Mouse (Mus musculus) urinary bladder, postnatal 0 days (tissue): ENCODE results near the gene Gart. TPM values are rescaled to one million over a fixed set of nuclear protein-coding genes. Genes with fewer than 3 reads are reported as not detected.

ENCODE experiments used
- polyA plus RNA-seq: library from polyadenylated mRNA; unstranded; fragments of >200 nt; fragmentation: Nextera tagmentation; extraction: Ambion mirVana; gene quantifications from 2 replicates; pipeline ENCODE4 v1.2.1, GENCODE M21; 2015

The Gart gene
- 40.9 and 43.8 TPM in 2 replicates for polyA plus RNA-seq

DNA sequence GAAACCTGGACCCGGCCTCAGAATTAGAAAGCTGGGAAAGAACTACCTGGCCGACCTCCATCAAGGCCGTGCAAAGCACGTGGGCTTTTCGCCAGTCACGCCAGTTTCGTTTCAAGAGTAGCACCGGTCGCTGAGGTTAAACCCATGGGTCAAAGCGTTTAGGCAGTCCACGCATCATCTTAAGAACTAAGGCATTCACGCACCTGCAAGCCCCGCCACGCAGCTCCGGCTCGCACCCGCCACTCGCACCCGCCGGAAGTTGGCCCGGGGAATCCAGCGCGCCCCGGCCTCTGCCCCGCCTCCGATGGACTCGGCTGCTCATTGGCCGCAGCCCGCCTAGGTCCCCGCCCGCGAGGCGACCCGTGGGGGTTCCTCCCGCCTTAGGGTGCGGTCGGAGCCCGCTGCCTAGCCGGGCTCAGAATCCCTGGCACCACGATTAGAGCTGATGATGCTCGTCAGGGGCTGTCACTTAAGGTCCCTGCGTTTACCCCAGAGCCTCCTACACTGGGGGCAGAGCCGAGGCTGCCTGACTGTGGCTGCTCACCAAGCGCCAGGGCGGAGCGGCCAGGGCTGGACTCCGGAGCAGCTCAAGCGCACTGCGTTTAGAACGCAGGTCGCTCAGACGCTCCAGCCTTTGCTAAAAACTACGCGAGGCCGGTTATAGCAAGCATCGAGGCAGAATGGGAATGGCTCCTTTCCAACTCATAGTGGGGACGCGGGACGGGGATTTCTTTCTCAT, at the start of gene Gart:
TSS of gene Gart (minus strand) at position 272 of the 739 bp plus-strand sequence.

DNA sequence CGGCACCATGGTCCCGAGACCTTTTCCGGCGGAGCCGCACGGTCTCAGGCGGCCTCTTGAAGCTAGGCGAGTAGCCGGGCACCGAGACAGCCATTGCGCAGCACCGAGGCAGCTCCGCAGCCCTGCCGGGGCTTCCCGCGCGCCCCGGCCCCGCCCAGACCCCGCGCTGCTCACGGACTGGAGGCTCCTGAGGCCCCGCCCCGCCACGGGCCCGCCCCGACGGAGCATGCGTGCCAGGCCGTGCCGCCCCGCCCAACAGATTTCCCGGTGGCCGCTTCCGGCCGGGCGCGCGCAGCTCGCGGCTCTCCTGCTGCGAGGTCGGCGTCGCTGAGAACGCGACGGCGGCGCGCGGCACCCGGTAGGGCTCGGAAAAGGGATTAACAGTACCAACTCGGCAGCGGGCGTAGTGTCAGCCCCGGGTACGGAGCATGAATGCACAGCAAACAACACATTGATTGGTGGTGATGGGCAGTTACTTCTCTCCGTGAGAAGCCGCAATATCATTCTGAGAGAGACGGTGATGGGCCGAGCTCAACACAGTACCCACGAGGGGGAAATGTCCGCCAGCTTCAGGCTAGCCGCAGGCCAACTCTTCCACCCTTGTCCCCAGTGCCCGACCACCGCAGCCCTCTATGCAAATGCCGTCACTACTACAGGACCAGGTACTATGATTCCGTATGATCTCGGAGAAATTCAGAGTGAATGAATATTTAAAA, 42.0 kb upstream of the Gart start, which contains the start of gene Donson:
TSS of gene Donson (minus strand) at position 152 of the 716 bp plus-strand sequence.

DNA sequence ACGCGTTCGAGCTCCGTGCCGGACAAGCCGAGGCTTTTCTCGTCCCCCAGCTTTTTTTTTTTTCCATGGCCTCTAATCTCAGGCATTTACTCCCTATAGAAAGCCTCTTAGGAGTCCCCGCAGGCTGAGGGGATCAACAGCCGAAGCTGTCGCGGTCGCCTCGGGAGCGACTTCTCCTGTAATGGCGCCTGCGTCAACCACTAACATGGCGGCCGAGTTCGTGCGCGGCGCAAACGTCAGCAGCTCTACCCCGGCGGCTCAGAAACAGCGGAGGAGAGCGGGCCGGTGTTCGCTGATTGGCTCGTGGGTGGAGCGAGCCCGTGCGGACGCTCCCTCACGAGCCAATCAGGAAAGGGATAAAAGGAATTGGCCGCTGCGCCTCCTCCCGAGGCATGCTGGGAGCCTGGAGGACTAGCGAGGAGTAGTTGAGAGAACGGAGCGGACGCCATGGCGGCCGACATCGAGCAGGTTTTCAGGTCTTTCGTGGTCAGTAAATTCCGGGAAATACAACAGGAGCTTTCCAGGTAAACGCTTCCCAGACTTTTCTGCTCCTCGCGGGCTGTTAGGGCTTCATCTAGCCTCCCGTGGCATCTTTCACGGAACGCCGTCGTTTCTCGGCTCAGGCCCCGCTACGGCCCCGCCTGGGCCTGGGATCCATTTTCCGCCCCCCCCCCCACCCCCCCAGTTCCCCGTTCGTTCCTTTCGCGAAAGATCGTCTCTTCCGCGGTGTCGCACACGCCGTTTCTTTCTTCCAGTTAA, 888 bp upstream of the Gart start, which contains the start of gene Son:
TSS of gene Son (plus strand) at position 46 of the 759 bp plus-strand sequence.

DNA sequence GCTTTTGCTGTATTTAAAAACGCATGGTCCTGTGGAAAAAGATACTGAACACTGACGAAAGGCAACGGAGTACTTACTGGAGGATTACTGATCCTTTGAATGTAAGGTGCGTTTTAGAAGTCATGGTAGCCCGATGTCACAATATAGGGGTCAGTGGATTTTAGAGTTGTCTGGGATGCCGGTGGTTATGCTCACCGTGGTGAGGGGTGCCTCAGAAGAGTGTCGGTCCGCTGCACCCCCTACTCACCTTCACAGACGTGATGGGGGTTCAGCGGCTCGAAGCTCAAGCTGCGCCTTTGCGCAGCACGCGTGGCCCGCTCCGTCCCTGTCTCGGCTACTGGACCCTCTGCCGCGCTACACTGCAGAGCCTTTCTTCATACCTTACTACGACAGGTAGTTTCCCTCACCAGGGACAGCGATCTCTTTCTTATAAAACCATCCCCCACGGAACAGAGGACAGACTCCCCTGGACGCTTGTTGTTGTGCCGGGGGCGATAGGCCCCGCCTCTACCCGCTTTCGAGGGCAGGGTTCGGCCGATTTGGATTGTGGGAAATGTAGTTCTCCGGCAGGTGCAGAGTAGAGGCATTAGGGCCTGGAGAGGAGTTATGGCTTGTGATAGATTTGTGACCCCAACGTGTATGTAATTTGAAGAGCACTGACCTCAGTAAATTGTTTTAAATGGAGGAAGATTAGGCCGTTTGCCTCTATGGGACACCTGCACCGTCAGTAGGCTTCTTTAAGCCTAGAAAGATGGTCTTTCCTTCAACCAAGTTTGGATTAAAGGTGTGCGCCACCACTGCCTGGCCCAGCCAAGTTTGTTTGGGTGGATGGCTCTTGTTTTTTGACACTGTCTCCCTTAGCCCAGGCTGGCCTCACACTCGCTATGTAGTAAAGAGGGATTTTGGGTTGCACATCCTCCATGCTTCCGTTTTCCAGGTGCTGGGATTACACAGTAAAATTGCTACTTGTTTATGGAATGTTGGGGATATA, 27.9 kb downstream of the Gart start, which contains the start of gene Dnajc28:
TSS of gene Dnajc28 (minus strand) at position 516 of the 991 bp plus-strand sequence.

DNA sequence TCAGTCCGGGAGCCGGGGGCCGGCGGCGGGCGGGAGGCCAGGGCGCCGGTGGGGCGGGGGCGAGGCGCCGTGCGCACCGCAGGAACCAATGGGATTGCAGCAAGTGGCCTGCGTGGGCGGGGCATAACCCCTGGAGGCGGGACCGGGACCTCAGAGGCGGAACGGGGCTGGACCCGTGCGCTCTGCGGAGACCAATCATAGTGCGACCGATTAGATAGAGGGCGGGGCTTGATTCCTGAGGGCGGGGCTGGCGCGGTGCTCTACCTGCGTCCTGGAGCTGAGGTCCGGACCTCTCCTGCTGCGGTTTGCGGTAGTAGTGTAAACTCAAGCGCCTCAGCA, 49.1 kb downstream of the Gart start, which contains the start of gene Tmem50b:
TSS of gene Tmem50b (minus strand) at position 129 of the 339 bp plus-strand sequence.

Other genes with a start within 250 kb of the Gart start
- gene Il10rb, start 240.8 kb downstream of the Gart start, polyA plus RNA-seq = 45.5 and 48.4 TPM in 2 replicates
- gene Ifnar1, start 161.7 kb downstream of the Gart start, polyA plus RNA-seq = 24.7 and 27.5 TPM in 2 replicates
- 47.8 and 50.0 TPM in 2 replicates for gene Ifngr2, start 99.9 kb downstream of the Gart start, polyA plus RNA-seq
- gene Tmem50b, start 49.2 kb downstream of the Gart start, polyA plus RNA-seq = 58.6 and 69.2 TPM in 2 replicates
- 0.81 and 1.3 TPM in 2 replicates for gene Dnajc28, start 27.9 kb downstream of the Gart start, polyA plus RNA-seq
- gene Son, start 554 bp upstream of the Gart start, polyA plus RNA-seq = 56.2 and 65.8 TPM in 2 replicates
- gene Donson, start 41.8 kb upstream of the Gart start, polyA plus RNA-seq = 6.8 and 7.8 TPM in 2 replicates
- 44.5 and 53.2 TPM in 2 replicates for gene Cryzl1, start 82.0 kb upstream of the Gart start, polyA plus RNA-seq
- gene Itsn1, start 82.3 kb upstream of the Gart start, polyA plus RNA-seq = 13.2 and 17.4 TPM in 2 replicates